Mouse (Mus musculus): ENCODE results near the gene Cage1. TPM values are rescaled to one million over a fixed set of nuclear protein-coding genes. Genes with fewer than 3 reads are reported as not detected.

Gene Cage1
- 1.5 and 1.8 TPM in 2 replicates for polyA plus RNA-seq (2015; fragmentation: Nextera tagmentation; extraction: Ambion mirVana)

DNA sequence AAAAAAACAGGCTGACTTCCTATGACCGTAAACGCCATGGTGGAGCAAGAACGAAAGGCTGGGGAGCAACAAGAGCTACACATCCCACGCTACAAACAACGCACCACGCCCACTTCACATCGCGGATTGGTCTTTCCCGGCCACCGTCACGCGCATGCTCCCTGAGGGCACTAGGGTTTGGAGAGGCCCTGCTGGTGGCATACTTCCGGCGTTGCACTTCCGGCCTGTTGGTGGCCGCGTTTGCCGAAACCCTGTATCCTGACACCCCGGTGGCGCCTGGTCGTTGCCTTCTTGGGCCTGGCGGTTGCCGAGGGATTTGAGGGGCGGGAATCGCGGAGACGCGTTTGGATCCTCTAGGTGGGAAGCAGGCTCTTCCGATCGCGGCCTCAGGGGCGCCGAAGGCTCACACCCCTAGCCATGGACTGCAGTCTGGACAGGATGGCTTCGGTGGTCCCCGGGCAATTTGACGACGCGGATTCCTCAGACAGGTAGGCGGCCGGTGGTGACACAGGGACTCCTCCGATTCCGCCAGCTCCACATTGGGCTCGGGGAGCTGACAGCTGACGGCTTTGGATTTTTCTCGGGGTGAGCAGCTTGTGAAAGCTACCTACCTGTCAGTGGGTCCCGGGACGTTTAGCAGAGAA lies at the start of gene Cage1:
TSS of gene Cage1 (minus strand) at position 26 of the 644 bp plus-strand sequence.
- H3K9me3 ChIP-seq (ENCODE audit: low read length) = no peaks in the 10 kb centered on the region
- H3K9ac ChIP-seq (replicated peaks; ENCODE audit: low read depth) = peak within 1 kb of the TSS; percentile 93
- peak; percentile 98 for ATAC-seq
- TF ChIP-seq CTCF (IDR thresholded peaks at IDR 0.05) (peak; percentile 56), EP300 (IDR thresholded peaks at IDR 0.05) (0 out of 2 replicates have a peak, but pooled peaks have one; percentile 32)
- peak within 1 kb of the TSS; percentile 59 for H3K4me2 ChIP-seq (replicated peaks; ENCODE audit: low read depth, low read length)
- DNase-seq (ENCODE audit: low spot score) = peak; percentile 97
- H3K4me1 ChIP-seq (ENCODE audit: insufficient read depth, low read depth, low read length) = peaks cover 7% of the 10 kb centered on the region
- H3K36me3 ChIP-seq (ENCODE audit: insufficient read depth, low read length) = 0 out of 2 replicates have a peak, but pooled peaks cover 5% of the 10 kb centered on the region
- WGBS = 3% methylated on average over 46 of the region's 47 CpGs
- peak within 1 kb of the TSS; percentile 78 for H3K4me3 ChIP-seq (ENCODE audit: low read depth, low read length)
- peak within 1 kb of the TSS; percentile 81 for H3K27ac ChIP-seq (ENCODE audit: low read length)
- no peaks in the 10 kb centered on the region for H3K27me3 ChIP-seq (replicated peaks; ENCODE audit: insufficient read depth, low read length)

DNA sequence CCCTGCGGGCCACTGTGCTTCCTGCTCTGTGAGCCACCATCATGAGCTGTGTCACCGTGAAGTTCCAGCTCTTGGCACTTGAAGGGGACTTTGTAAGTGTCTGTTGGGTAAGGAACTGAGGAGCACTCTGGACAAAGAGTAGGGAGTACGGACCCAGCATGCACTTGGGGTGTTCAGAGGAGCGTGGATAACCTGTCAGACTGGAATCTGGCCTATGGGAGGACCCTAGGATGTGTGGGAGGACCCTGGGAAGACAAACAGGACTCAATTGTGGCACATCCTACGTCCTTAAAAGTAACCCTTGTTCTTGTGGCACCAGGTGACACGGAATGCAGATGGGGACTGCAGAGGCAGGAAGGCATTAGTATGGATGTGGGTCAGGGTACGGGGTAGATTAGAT lies 44.3 kb upstream of the Cage1 start:
- WGBS = 74% methylated on average over 7 of the region's 7 CpGs

DNA sequence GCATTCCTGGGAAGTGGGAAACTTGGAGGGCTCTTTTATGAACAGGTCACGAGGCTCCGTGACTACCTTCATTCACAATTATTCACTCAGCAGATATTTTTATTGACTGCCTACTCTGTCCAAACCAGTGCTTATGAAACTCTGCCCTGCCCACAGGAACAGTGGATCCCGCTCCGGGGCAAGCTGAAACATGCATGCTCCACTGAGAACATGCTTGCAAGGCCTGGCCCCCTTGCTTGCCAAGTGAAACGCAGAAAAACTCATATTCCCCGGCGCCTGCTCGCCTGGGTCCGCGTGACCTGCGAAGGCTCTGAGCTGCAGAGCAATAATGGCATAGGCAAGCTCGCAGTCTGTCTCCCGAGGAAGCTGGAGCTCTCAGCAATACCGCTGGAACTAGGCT lies 43.9 kb upstream of the Cage1 start:
- Histone ChIP-seq H3K27ac (ENCODE audit: low read length) (no peak overlapping the region), H3K4me3 (ENCODE audit: low read depth, low read length) (no peak overlapping the region), H3K9me3 (ENCODE audit: low read length) (no peaks in the 10 kb centered on the region), H3K36me3 (ENCODE audit: insufficient read depth, low read length) (no peaks in the 10 kb centered on the region), H3K4me2 (replicated peaks; ENCODE audit: low read depth, low read length) (no peak overlapping the region), H3K4me1 (ENCODE audit: insufficient read depth, low read depth, low read length) (peaks cover 6% of the 10 kb centered on the region; the same call in 1 of the 2 replicates), H3K9ac (replicated peaks; ENCODE audit: low read depth) (no peak overlapping the region), H3K27me3 (replicated peaks; ENCODE audit: insufficient read depth, low read length) (no peaks in the 10 kb centered on the region)
- 77% methylated on average over 14 of the region's 14 CpGs for WGBS
- ATAC-seq (no peak), DNase-seq (ENCODE audit: low spot score) (no peak)
- TF ChIP-seq EP300 (IDR thresholded peaks at IDR 0.05) (no peak), CTCF (IDR thresholded peaks at IDR 0.05) (no peak)

More for the DNA sequence above, 44.3 kb upstream of the Cage1 start:
- peaks cover 6% of the 10 kb centered on the region; the same call in 1 of the 2 replicates for H3K4me1 ChIP-seq (ENCODE audit: insufficient read depth, low read depth, low read length)
- no peaks in the 10 kb centered on the region for H3K27me3 ChIP-seq (replicated peaks; ENCODE audit: insufficient read depth, low read length)
- H3K4me3 ChIP-seq (ENCODE audit: low read depth, low read length) = no peak overlapping the region
- no peak overlapping the region for H3K4me2 ChIP-seq (replicated peaks; ENCODE audit: low read depth, low read length)
- H3K9ac ChIP-seq (replicated peaks; ENCODE audit: low read depth) = no peak overlapping the region
- ATAC-seq (no peak), DNase-seq (ENCODE audit: low spot score) (no peak)
- no peak for TF ChIP-seq EP300 (IDR thresholded peaks at IDR 0.05)
- TF ChIP-seq CTCF (IDR thresholded peaks at IDR 0.05) = no peak
- no peaks in the 10 kb centered on the region for H3K36me3 ChIP-seq (ENCODE audit: insufficient read depth, low read length)
- no peak overlapping the region for H3K27ac ChIP-seq (ENCODE audit: low read length)
- H3K9me3 ChIP-seq (ENCODE audit: low read length) = no peaks in the 10 kb centered on the region

DNA sequence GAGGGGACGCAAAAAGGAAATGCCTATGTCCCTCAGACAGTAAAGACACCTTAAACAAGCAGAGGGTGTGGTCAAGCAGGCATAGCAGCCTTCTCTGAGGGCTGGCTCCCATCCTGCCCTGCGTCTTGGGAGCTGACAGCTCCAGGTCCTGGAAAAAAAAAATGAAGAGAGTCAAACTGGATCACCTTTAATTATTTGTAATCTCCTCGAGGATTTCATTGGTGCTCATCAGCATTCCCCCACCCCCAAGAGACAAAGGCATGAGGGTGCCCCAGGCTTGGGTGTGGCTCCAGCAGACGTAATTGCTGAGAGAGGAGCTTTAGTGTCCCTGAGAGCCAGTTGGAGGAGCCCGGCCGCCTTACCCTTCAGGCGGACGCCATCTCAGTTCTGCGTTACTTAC lies 43.1 kb upstream of the Cage1 start:
- no peak for DNase-seq (ENCODE audit: low spot score)
- ATAC-seq = no peak
- peaks cover 6% of the 10 kb centered on the region; the same call in 1 of the 2 replicates for H3K4me1 ChIP-seq (ENCODE audit: insufficient read depth, low read depth, low read length)
- no peak overlapping the region for H3K4me2 ChIP-seq (replicated peaks; ENCODE audit: low read depth, low read length)
- H3K9ac ChIP-seq (replicated peaks; ENCODE audit: low read depth) = no peak overlapping the region
- no peaks in the 10 kb centered on the region for H3K9me3 ChIP-seq (ENCODE audit: low read length)
- no peak overlapping the region for H3K27ac ChIP-seq (ENCODE audit: low read length)
- WGBS = 40% methylated on average over 9 of the region's 9 CpGs
- H3K27me3 ChIP-seq (replicated peaks; ENCODE audit: insufficient read depth, low read length) = no peaks in the 10 kb centered on the region
- TF ChIP-seq CTCF (IDR thresholded peaks at IDR 0.05) (no peak), EP300 (IDR thresholded peaks at IDR 0.05) (no peak)
- no peaks in the 10 kb centered on the region for H3K36me3 ChIP-seq (ENCODE audit: insufficient read depth, low read length)
- H3K4me3 ChIP-seq (ENCODE audit: low read depth, low read length) = no peak overlapping the region

DNA sequence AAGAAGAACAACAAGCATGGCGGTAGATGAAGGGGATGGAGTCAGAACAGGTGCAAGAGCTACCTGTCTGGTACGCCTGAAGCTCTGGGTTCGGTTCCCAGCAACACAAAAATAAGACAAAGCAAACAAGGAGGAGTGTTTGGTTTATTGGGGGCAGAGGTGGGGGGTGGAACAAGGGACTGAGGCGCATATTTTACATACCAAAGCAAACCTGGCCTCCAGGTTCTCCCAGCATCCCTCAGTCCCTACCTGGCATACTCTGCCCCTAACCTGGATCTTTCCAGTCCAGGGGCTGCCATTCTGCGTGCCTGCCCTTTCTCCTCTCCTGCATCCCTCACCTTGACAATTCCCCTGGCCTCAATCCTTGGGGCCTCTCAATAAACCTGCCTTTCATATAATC lies 42.5 kb upstream of the Cage1 start:
- H3K9ac ChIP-seq (replicated peaks; ENCODE audit: low read depth) = no peak overlapping the region
- 57% methylated on average over 5 of the region's 5 CpGs for WGBS
- H3K4me1 ChIP-seq (ENCODE audit: insufficient read depth, low read depth, low read length) = peaks cover 6% of the 10 kb centered on the region; the same call in 1 of the 2 replicates
- H3K9me3 ChIP-seq (ENCODE audit: low read length) = no peaks in the 10 kb centered on the region
- no peak for DNase-seq (ENCODE audit: low spot score)
- no peak overlapping the region for H3K4me3 ChIP-seq (ENCODE audit: low read depth, low read length)
- ATAC-seq = no peak
- TF ChIP-seq CTCF (IDR thresholded peaks at IDR 0.05) = no peak
- TF ChIP-seq EP300 (IDR thresholded peaks at IDR 0.05) = no peak
- H3K27me3 ChIP-seq (replicated peaks; ENCODE audit: insufficient read depth, low read length) = no peaks in the 10 kb centered on the region
- no peaks in the 10 kb centered on the region for H3K36me3 ChIP-seq (ENCODE audit: insufficient read depth, low read length)
- H3K27ac ChIP-seq (ENCODE audit: low read length) = no peak overlapping the region
- H3K4me2 ChIP-seq (replicated peaks; ENCODE audit: low read depth, low read length) = no peak overlapping the region

DNA sequence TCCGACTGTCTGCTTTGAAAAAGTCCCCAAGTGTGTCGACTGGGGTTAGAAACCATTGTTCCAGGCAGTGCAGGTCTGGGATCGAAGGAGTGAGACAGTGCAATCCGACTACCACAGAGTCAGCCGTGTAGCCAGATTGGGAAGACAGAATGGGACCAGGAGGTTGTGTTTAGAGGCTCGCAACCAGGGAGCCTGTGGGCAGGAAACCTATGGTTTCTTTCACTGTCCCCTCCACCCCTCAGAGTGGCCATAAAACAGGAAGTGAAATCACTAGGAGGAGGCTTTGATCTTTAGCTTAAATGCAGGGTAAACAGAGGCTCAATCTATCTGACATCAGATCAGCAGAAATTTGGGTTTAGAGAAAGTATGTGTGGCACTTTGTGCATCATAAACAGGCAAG lies 42.0 kb upstream of the Cage1 start:
- WGBS = 50% methylated on average over 6 of the region's 6 CpGs
- Histone ChIP-seq H3K4me1 (ENCODE audit: insufficient read depth, low read depth, low read length) (peaks cover 6% of the 10 kb centered on the region; the same call in 1 of the 2 replicates), H3K27me3 (replicated peaks; ENCODE audit: insufficient read depth, low read length) (no peaks in the 10 kb centered on the region), H3K27ac (ENCODE audit: low read length) (no peak overlapping the region), H3K36me3 (ENCODE audit: insufficient read depth, low read length) (no peaks in the 10 kb centered on the region), H3K4me3 (ENCODE audit: low read depth, low read length) (no peak overlapping the region), H3K9ac (replicated peaks; ENCODE audit: low read depth) (no peak overlapping the region), H3K9me3 (ENCODE audit: low read length) (no peaks in the 10 kb centered on the region), H3K4me2 (replicated peaks; ENCODE audit: low read depth, low read length) (no peak overlapping the region)
- no peak for DNase-seq (ENCODE audit: low spot score)
- TF ChIP-seq CTCF (IDR thresholded peaks at IDR 0.05) (no peak), EP300 (IDR thresholded peaks at IDR 0.05) (no peak)
- no peak for ATAC-seq
